In genomic region chr7:122131834-122132233, GRCm38 (mm10) we compare ENCODE assay signal across 8 mouse cellular contexts. TPM values are rescaled to one million over a fixed set of nuclear protein-coding genes. Genes with fewer than 3 reads are reported as not detected.
DNase-seq lines count a peak whose midpoint lies in the region; ATAC-seq and TF ChIP-seq lines count a peak whose summit lies in the region.

No protein-coding gene starts in this region.

- no peak for TF ChIP-seq EP300 in MEL (IDR thresholded peaks at IDR 0.05; ENCODE audit: low read depth in 1 of 2, low read length in 2 of 2)

- ATAC-seq in heart, embryonic 11.5 days (replicated peaks; ENCODE audit: insufficient number of reproducible peaks, low FRiP score, low TSS enrichment): no peak
- no peak for ATAC-seq in hindbrain, embryonic 16.5 days
- no peak for ATAC-seq in midbrain, embryonic 12.5 days (ENCODE audit: low FRiP score, low read depth)
- ATAC-seq in megakaryocyte progenitor cell, adult 5-6 weeks (replicated peaks; ENCODE audit: poor library complexity): no peak

- no peaks in the 10 kb centered on the region for H3K27me3 ChIP-seq in heart, embryonic 11.5 days (ENCODE audit: control insufficient read depth, insufficient read depth, low read length)
- no peaks in the 10 kb centered on the region for H3K27me3 ChIP-seq in MEL (ENCODE audit: control insufficient read depth in 1 of 2, insufficient read depth in 2 of 2, low read length in 2 of 2)
- no peaks in the 10 kb centered on the region for H3K27me3 ChIP-seq in hindbrain, embryonic 16.5 days (replicated peaks; ENCODE audit: control insufficient read depth, insufficient read depth, low read length)
- no peaks in the 10 kb centered on the region for H3K27me3 ChIP-seq in midbrain, embryonic 12.5 days

- DNase-seq in heart, adult 9 months (ENCODE audit: low spot score in 2 of 2): no peak
- no peak for DNase-seq in MEL (ENCODE audit: low read depth, low spot score)
- no peak for DNase-seq in retina, embryonic 14.5 days (ENCODE audit: low spot score)
- no peak for DNase-seq in gastrocnemius, postnatal 14 days

- no peak for TF ChIP-seq RAD21 in MEL (IDR thresholded peaks at IDR 0.05; ENCODE audit: low read depth, low read length)

- H3K36me3 ChIP-seq in heart, embryonic 11.5 days (ENCODE audit: control insufficient read depth, insufficient read depth, low read length): peaks cover 5% of the 10 kb centered on the region
- peaks cover 12 to 13% of the 10 kb centered on the region in 2 experiments for H3K36me3 ChIP-seq in MEL (ENCODE audit: control insufficient read depth in 1 of 2, insufficient read depth in 2 of 2, low read length in 2 of 2)
- H3K36me3 ChIP-seq in hindbrain, embryonic 16.5 days (ENCODE audit: control insufficient read depth, insufficient read depth, low read length): peaks cover 14% of the 10 kb centered on the region
- H3K36me3 ChIP-seq in midbrain, embryonic 12.5 days: peaks cover 45% of the 10 kb centered on the region

- no peak overlapping the region for H3K27ac ChIP-seq in heart, embryonic 11.5 days (ENCODE audit: low read depth, low read length)
- H3K27ac ChIP-seq in MEL (ENCODE audit: control insufficient read depth, low read depth, low read length): no peak overlapping the region
- H3K27ac ChIP-seq in hindbrain, embryonic 16.5 days (ENCODE audit: low read depth, low read length): no peak overlapping the region
- no peak overlapping the region for H3K27ac ChIP-seq in midbrain, embryonic 12.5 days (replicated peaks)

- TF ChIP-seq POLR2A in MEL (IDR thresholded peaks at IDR 0.05; ENCODE audit: control insufficient read depth in 1 of 2, insufficient read depth in 1 of 2, low read depth in 1 of 2, low read length in 2 of 2, poor library complexity in 1 of 2): no peak

- H3K9me3 ChIP-seq in heart, embryonic 11.5 days (replicated peaks; ENCODE audit: control insufficient read depth, low read length): no peaks in the 10 kb centered on the region
- no peaks in the 10 kb centered on the region for H3K9me3 ChIP-seq in MEL (replicated peaks; ENCODE audit: insufficient read depth, low read length)
- H3K9me3 ChIP-seq in hindbrain, embryonic 16.5 days (ENCODE audit: control insufficient read depth, low read length): no peaks in the 10 kb centered on the region
- no peaks in the 10 kb centered on the region for H3K9me3 ChIP-seq in midbrain, embryonic 12.5 days

- H3K4me1 ChIP-seq in heart, embryonic 11.5 days (ENCODE audit: control insufficient read depth, insufficient read depth, low read length): 0 out of 2 replicates have a peak, but pooled peaks cover 3% of the 10 kb centered on the region
- H3K4me1 ChIP-seq in MEL (ENCODE audit: control insufficient read depth in 1 of 2, insufficient read depth in 2 of 2, low read length in 2 of 2): peaks cover 2 to 4% of the 10 kb centered on the region in 2 experiments; a peak in 2 of 4 replicates
- peaks cover 11% of the 10 kb centered on the region for H3K4me1 ChIP-seq in hindbrain, embryonic 16.5 days (ENCODE audit: control insufficient read depth, insufficient read depth, low read depth, low read length)
- H3K4me1 ChIP-seq in midbrain, embryonic 12.5 days: peaks cover 14% of the 10 kb centered on the region

- peak overlapping the region; percentile 82 for H3K9ac ChIP-seq in heart, embryonic 11.5 days (ENCODE audit: low read depth, low read length)
- peak overlapping the region; percentile 96 for H3K9ac ChIP-seq in MEL (ENCODE audit: control insufficient read depth, low read depth, low read length, poor library complexity, severe bottlenecking)
- no peak overlapping the region for H3K9ac ChIP-seq in hindbrain, embryonic 16.5 days (ENCODE audit: low read depth, low read length)
- H3K9ac ChIP-seq in midbrain, embryonic 12.5 days (replicated peaks): peak overlapping the region; percentile 81; the same call in 1 of the 2 replicates

- H3K4me2 ChIP-seq in heart, embryonic 11.5 days: peak overlapping the region; percentile 73
- H3K4me2 ChIP-seq in hindbrain, embryonic 16.5 days (ENCODE audit: low read length): peak overlapping the region; percentile 92
- H3K4me2 ChIP-seq in midbrain, embryonic 12.5 days (replicated peaks): peak overlapping the region; percentile 85

- intact Hi-C loops in gastrocnemius, postnatal 14 days (cut with DNase I; ENCODE audit: low total_unique reads): no loop called here

- peak overlapping the region; percentile 68 for H3K4me3 ChIP-seq in heart, embryonic 11.5 days (ENCODE audit: low read depth, low read length)
- H3K4me3 ChIP-seq in MEL (ENCODE audit: control insufficient read depth in 1 of 2, insufficient read depth in 1 of 2, low read depth in 2 of 2, low read length in 2 of 2): peak overlapping the region; percentile 70 to 99
- peak overlapping the region; percentile 93 for H3K4me3 ChIP-seq in hindbrain, embryonic 16.5 days (ENCODE audit: low read length)
- H3K4me3 ChIP-seq in midbrain, embryonic 12.5 days: peak overlapping the region; percentile 86

- no peak for TF ChIP-seq CTCF in MEL (IDR thresholded peaks at IDR 0.05 in 2 of 3, conservative IDR thresholded peaks at IDR 0.05 in 1 of 3; ENCODE audit: control insufficient read depth in 1 of 3, insufficient read depth in 1 of 3, low read depth in 2 of 3, low read length in 3 of 3, poor library complexity in 1 of 3, severe bottlenecking in 1 of 3)

- peaks cover 19% of the 10 kb centered on the region for H3K79me2 ChIP-seq in MEL (ENCODE audit: control insufficient read depth, insufficient read depth, low read length, poor library complexity)

TF ChIP-seq in MEL, 35 proteins besides CTCF, POLR2A, EP300 and RAD21:
- TF ChIP-seq GATA1 (IDR thresholded peaks at IDR 0.05; ENCODE audit: low read depth, low read length) (peak; percentile 70), TCF12 (IDR thresholded peaks at IDR 0.05; ENCODE audit: low read depth, low read length) (no peak), E2F4 (IDR thresholded peaks at IDR 0.05; ENCODE audit: borderline replicate concordance, low read depth, low read length) (no peak), MYC (IDR thresholded peaks at IDR 0.05; ENCODE audit: low read depth, low read length) (no peak), CHD2 (IDR thresholded peaks at IDR 0.05; ENCODE audit: low read length) (no peak)
TF ChIP-seq in MEL: peak in this region for 1.

RNA-seq across cellular contexts. Expression of gene Palb2, which starts 1.0 kb away (rescaled TPM):
- polyA plus RNA-seq in heart, embryonic 11.5 days (2014; fragmentation: Nextera tagmentation; extraction: Ambion mirVana): 12.6 and 13.9 TPM in 2 replicates
- total RNA-seq in MEL (2012; rRNA removed): 16.1 and 20.8 TPM in 2 replicates
- 10 to 100 TPM in 1 of 2 experiments, not detected in 1; 17.7 TPM for polyA plus RNA-seq in MEL (2012; ENCODE audit: insufficient read depth in 1 of 2, insufficient read length in 2 of 2, low read depth in 1 of 2, low replicate concordance in 2 of 2, missing spikeins in 1 of 2)
- 3.8 and 5.3 TPM in 2 replicates for polyA plus RNA-seq in hindbrain, embryonic 16.5 days (2015; fragmentation: Nextera tagmentation; extraction: Ambion mirVana)
- polyA plus RNA-seq in midbrain, embryonic 12.5 days (2016; fragmentation: Nextera tagmentation; extraction: Ambion mirVana): 19.1 and 20.5 TPM in 2 replicates
- 26.8 and 26.9 TPM in 2 replicates for total RNA-seq in megakaryocyte progenitor cell, adult 5-6 weeks (2015)
- total RNA-seq in megakaryocyte progenitor cell, adult 5-6 weeks (2017): 21.9 and 22.2 TPM in 2 replicates
- under 1 TPM; 0.45 to 0.58 TPM for total RNA-seq in gastrocnemius, postnatal 14 days (2021)

RNA-seq across cellular contexts. Expression of gene Dctn5, which starts 1.0 kb away (rescaled TPM):
- 78.7 and 85.7 TPM in 2 replicates for polyA plus RNA-seq in heart, embryonic 11.5 days (2014; fragmentation: Nextera tagmentation; extraction: Ambion mirVana)
- 46.6 and 54.2 TPM in 2 replicates for total RNA-seq in MEL (2012; rRNA removed)
- polyA plus RNA-seq in MEL (2012; ENCODE audit: insufficient read depth in 1 of 2, insufficient read length in 2 of 2, low read depth in 1 of 2, low replicate concordance in 2 of 2, missing spikeins in 1 of 2): 100 to 1,000 TPM in 1 of 2 experiments, 10 to 100 TPM in 1; 71.3 to 203 TPM
- polyA plus RNA-seq in hindbrain, embryonic 16.5 days (2015; fragmentation: Nextera tagmentation; extraction: Ambion mirVana): 165 and 167 TPM in 2 replicates
- polyA plus RNA-seq in midbrain, embryonic 12.5 days (2016; fragmentation: Nextera tagmentation; extraction: Ambion mirVana): 129 and 133 TPM in 2 replicates
- total RNA-seq in megakaryocyte progenitor cell, adult 5-6 weeks (2015): 61.3 and 62.8 TPM in 2 replicates
- 75.4 and 83.6 TPM in 2 replicates for total RNA-seq in megakaryocyte progenitor cell, adult 5-6 weeks (2017)
- total RNA-seq in gastrocnemius, postnatal 14 days (2021): 10 to 100 TPM; 25.8 to 26.2 TPM

RNA-seq across cellular contexts. Expression of gene Plk1, which starts 27.4 kb away (rescaled TPM):
- polyA plus RNA-seq in heart, embryonic 11.5 days (2014; fragmentation: Nextera tagmentation; extraction: Ambion mirVana): 81.2 and 86.3 TPM in 2 replicates
- total RNA-seq in MEL (2012; rRNA removed): 46.7 and 67.8 TPM in 2 replicates
- 100 to 1,000 TPM; 157 to 244 TPM for polyA plus RNA-seq in MEL (2012; ENCODE audit: insufficient read depth in 1 of 2, insufficient read length in 2 of 2, low read depth in 1 of 2, low replicate concordance in 2 of 2, missing spikeins in 1 of 2)
- polyA plus RNA-seq in hindbrain, embryonic 16.5 days (2015; fragmentation: Nextera tagmentation; extraction: Ambion mirVana): 19.6 and 26.6 TPM in 2 replicates
- 124 and 133 TPM in 2 replicates for polyA plus RNA-seq in midbrain, embryonic 12.5 days (2016; fragmentation: Nextera tagmentation; extraction: Ambion mirVana)
- 47.5 and 49.1 TPM in 2 replicates for total RNA-seq in megakaryocyte progenitor cell, adult 5-6 weeks (2015)
- 41.1 and 45.4 TPM in 2 replicates for total RNA-seq in megakaryocyte progenitor cell, adult 5-6 weeks (2017)
- total RNA-seq in gastrocnemius, postnatal 14 days (2021): 1 to 10 TPM; 3.0 to 4.2 TPM

RNA-seq across cellular contexts. Expression of gene Ndufab1, which starts 30.1 kb away (rescaled TPM):
- polyA plus RNA-seq in heart, embryonic 11.5 days (2014; fragmentation: Nextera tagmentation; extraction: Ambion mirVana): 1,202 and 1,222 TPM in 2 replicates
- total RNA-seq in MEL (2012; rRNA removed): 161 and 172 TPM in 2 replicates
- polyA plus RNA-seq in MEL (2012; ENCODE audit: insufficient read depth in 1 of 2, insufficient read length in 2 of 2, low read depth in 1 of 2, low replicate concordance in 2 of 2, missing spikeins in 1 of 2): 100 to 1,000 TPM; 119 to 452 TPM
- 694 and 758 TPM in 2 replicates for polyA plus RNA-seq in hindbrain, embryonic 16.5 days (2015; fragmentation: Nextera tagmentation; extraction: Ambion mirVana)
- 567 and 632 TPM in 2 replicates for polyA plus RNA-seq in midbrain, embryonic 12.5 days (2016; fragmentation: Nextera tagmentation; extraction: Ambion mirVana)
- 277 and 282 TPM in 2 replicates for total RNA-seq in megakaryocyte progenitor cell, adult 5-6 weeks (2015)
- total RNA-seq in megakaryocyte progenitor cell, adult 5-6 weeks (2017): 77.0 and 77.4 TPM in 2 replicates
- 100 to 1,000 TPM; 675 to 794 TPM for total RNA-seq in gastrocnemius, postnatal 14 days (2021)

RNA-seq across cellular contexts. Expression of gene Ern2, which starts 54.2 kb away (rescaled TPM):
- polyA plus RNA-seq in heart, embryonic 11.5 days (2014; fragmentation: Nextera tagmentation; extraction: Ambion mirVana): not detected in 2 replicates
- not detected in 2 replicates for total RNA-seq in MEL (2012; rRNA removed)
- not detected for polyA plus RNA-seq in MEL (2012; ENCODE audit: insufficient read depth in 1 of 2, insufficient read length in 2 of 2, low read depth in 1 of 2, low replicate concordance in 2 of 2, missing spikeins in 1 of 2)
- polyA plus RNA-seq in hindbrain, embryonic 16.5 days (2015; fragmentation: Nextera tagmentation; extraction: Ambion mirVana): 1.8 and 1.9 TPM in 2 replicates
- 0.29 and 0.32 TPM in 2 replicates for polyA plus RNA-seq in midbrain, embryonic 12.5 days (2016; fragmentation: Nextera tagmentation; extraction: Ambion mirVana)
- total RNA-seq in megakaryocyte progenitor cell, adult 5-6 weeks (2015): not detected in 2 replicates
- not detected in 2 replicates for total RNA-seq in megakaryocyte progenitor cell, adult 5-6 weeks (2017)
- total RNA-seq in gastrocnemius, postnatal 14 days (2021): not detected
